Mouse (Mus musculus) G1E (cell line): Measurements from ENCODE around the gene Stard3. TPM values are rescaled to one million over a fixed set of nuclear protein-coding genes. Genes with fewer than 3 reads are reported as not detected.

ENCODE experiments used
- ATAC-seq: 2 replicates; pipeline ENCODE4 v1.8.0; 2016; ENCODE audit warnings: mild to moderate bottlenecking; ENCODE audit not compliant: insufficient number of reproducible peaks, poor library complexity, low FRiP score, severe bottlenecking; ENCODE audit errors: extremely low read depth
- DNase-seq: peaks from one replicate; pipeline ENCODE4 v3.0.0; 2012; ENCODE audit warnings: low spot score
- H3K27me3 ChIP-seq: 2 replicates; pipeline ENCODE4 v1.6.1; 2012; ENCODE audit warnings: mild to moderate bottlenecking, low read length, inconsistent platforms; ENCODE audit not compliant: insufficient read depth
- H3K36me3 ChIP-seq: replicated peaks from 2 replicates; pipeline ENCODE3; 2012; ENCODE audit warnings: mild to moderate bottlenecking, inconsistent platforms
- H3K4me1 ChIP-seq: 2 replicates; pipeline ENCODE4 v1.6.1; 2012; ENCODE audit warnings: low read depth, low read length, inconsistent platforms, mixed read lengths; ENCODE audit not compliant: insufficient read depth
- H3K4me3 ChIP-seq: 2 replicates; pipeline ENCODE4 v1.5.1; 2012; ENCODE audit warnings: low read depth, mild to moderate bottlenecking, inconsistent platforms, low read length, moderate library complexity, mixed read lengths
- H3K9me3 ChIP-seq: replicated peaks from 2 replicates; pipeline ENCODE4 v1.6.1; 2012; ENCODE audit warnings: inconsistent platforms
- CTCF ChIP-seq: IDR thresholded peaks from 2 replicates; pipeline ENCODE4 v1.5.1; 2012; ENCODE audit warnings: low read depth, low read length, inconsistent platforms, mixed read lengths
- GATA1 ChIP-seq: IDR thresholded peaks from 2 replicates; pipeline ENCODE4 v1.6.1; 2012; ENCODE audit warnings: borderline replicate concordance, low read length, inconsistent platforms, mixed read lengths
- GATA2 ChIP-seq: IDR thresholded peaks from 2 replicates; pipeline ENCODE4 v1.6.1; 2012; ENCODE audit warnings: low read depth, low read length, inconsistent platforms, borderline replicate concordance
- POLR2AphosphoS5 ChIP-seq: IDR thresholded peaks from 2 replicates; pipeline ENCODE4 v1.6.1; 2012; ENCODE audit warnings: low read depth, low read length, inconsistent platforms; ENCODE audit not compliant: insufficient replicate concordance
- TAL1 ChIP-seq: conservative IDR thresholded peaks from 2 replicates; pipeline ENCODE4 v1.6.1; 2012; ENCODE audit warnings: low read depth, low read length, inconsistent platforms, mixed read lengths
- polyA plus RNA-seq: library from polyadenylated mRNA; stranded (reverse); fragments of >175 nt; gene quantifications from 2 replicates; pipeline ENCODE4 v1.2.3, GENCODE M21; 2012
- total RNA-seq, 2 experiments: library from RNA; stranded (forward) in 1 of 2; stranded (reverse) in 1 of 2; fragments of 200-1000 nt in 1 of 2; fragments of >200 nt in 1 of 2; fragmentation: Nextera tagmentation in 1 of 2; gene quantifications; 2 replicates each; pipeline ENCODE4 v1.2.3; 2014 to 2017

Gene Stard3
- total and polyA plus RNA-seq, 3 experiments = 10.9 to 22.9 (median 18.5) TPM

- H3K36me3 ChIP-seq = no peaks in the 10 kb centered on the region
- H3K27me3 ChIP-seq = peaks cover 44% of the 10 kb centered on the region
- no peaks in the 10 kb centered on the region for H3K4me1 ChIP-seq
- ATAC-seq (no peak), DNase-seq (no peak)
- H3K4me3 ChIP-seq = no peak overlapping the region
- no peak for TF ChIP-seq CTCF
- TF ChIP-seq POLR2AphosphoS5 = no peak
- TF ChIP-seq TAL1 = no peak
- TF ChIP-seq GATA2 = no peak
- TF ChIP-seq GATA1 = no peak
- no peaks in the 10 kb centered on the region for H3K9me3 ChIP-seq
Measured at GRCm38 (mm10) chr11:98319944-98320343, 38.2 kb upstream of the Stard3 start.

- Histone ChIP-seq H3K36me3 (no peaks in the 10 kb centered on the region), H3K27me3 (peaks cover 47% of the 10 kb centered on the region), H3K4me3 (no peak overlapping the region), H3K9me3 (no peaks in the 10 kb centered on the region), H3K4me1 (no peaks in the 10 kb centered on the region)
- ATAC-seq (no peak), DNase-seq (no peak)
- TF ChIP-seq GATA2 (no peak), CTCF (no peak), TAL1 (no peak), GATA1 (no peak), POLR2AphosphoS5 (no peak)
Measured at GRCm38 (mm10) chr11:98320381-98320780, 37.8 kb upstream of the Stard3 start.

GRCm38 (mm10) chr11:98320806-98321676 lies 37.1 kb upstream of the Stard3 start:
- H3K9me3 ChIP-seq = no peaks in the 10 kb centered on the region
- no peaks in the 10 kb centered on the region for H3K4me1 ChIP-seq
- ATAC-seq (no peak), DNase-seq (no peak)
- no peaks in the 10 kb centered on the region for H3K36me3 ChIP-seq
- peaks cover 48% of the 10 kb centered on the region for H3K27me3 ChIP-seq
- no peak overlapping the region for H3K4me3 ChIP-seq
- TF ChIP-seq POLR2AphosphoS5 (no peak), TAL1 (no peak), GATA1 (no peak), GATA2 (no peak), CTCF (no peak)

- no peak for ATAC-seq
- peaks cover 48% of the 10 kb centered on the region for H3K27me3 ChIP-seq
Measured at GRCm38 (mm10) chr11:98321677-98322003, 36.5 kb upstream of the Stard3 start.

GRCm38 (mm10) chr11:98322159-98322558 lies 36.0 kb upstream of the Stard3 start:
- Histone ChIP-seq H3K4me3 (no peak overlapping the region), H3K4me1 (no peaks in the 10 kb centered on the region), H3K36me3 (no peaks in the 10 kb centered on the region), H3K27me3 (peaks cover 54% of the 10 kb centered on the region), H3K9me3 (peaks cover 2% of the 10 kb centered on the region)
- ATAC-seq (no peak), DNase-seq (no peak)
- TF ChIP-seq GATA2 = no peak
- TF ChIP-seq CTCF = no peak
- no peak for TF ChIP-seq POLR2AphosphoS5
- TF ChIP-seq GATA1 = no peak
- no peak for TF ChIP-seq TAL1

More at GRCm38 (mm10) chr11:98321677-98322003, 36.5 kb upstream of the Stard3 start:
- H3K4me3 ChIP-seq = no peak overlapping the region
- DNase-seq = no peak
- H3K9me3 ChIP-seq = no peaks in the 10 kb centered on the region
- H3K36me3 ChIP-seq = no peaks in the 10 kb centered on the region
- no peaks in the 10 kb centered on the region for H3K4me1 ChIP-seq
- TF ChIP-seq TAL1 (no peak), GATA2 (no peak), POLR2AphosphoS5 (no peak), CTCF (no peak), GATA1 (no peak)

GRCm38 (mm10) chr11:98323136-98323866 lies 34.9 kb upstream of the Stard3 start:
- Histone ChIP-seq H3K27me3 (peaks cover 60% of the 10 kb centered on the region), H3K4me3 (no peak overlapping the region), H3K36me3 (no peaks in the 10 kb centered on the region), H3K9me3 (peaks cover 14% of the 10 kb centered on the region), H3K4me1 (no peaks in the 10 kb centered on the region)
- no peak for TF ChIP-seq TAL1
- TF ChIP-seq POLR2AphosphoS5 = no peak
- no peak for TF ChIP-seq CTCF
- TF ChIP-seq GATA1 = no peak
- TF ChIP-seq GATA2 = no peak
- ATAC-seq (no peak), DNase-seq (no peak)
